Mouse (Mus musculus): ENCODE results near the gene Gm9913.

DNA sequence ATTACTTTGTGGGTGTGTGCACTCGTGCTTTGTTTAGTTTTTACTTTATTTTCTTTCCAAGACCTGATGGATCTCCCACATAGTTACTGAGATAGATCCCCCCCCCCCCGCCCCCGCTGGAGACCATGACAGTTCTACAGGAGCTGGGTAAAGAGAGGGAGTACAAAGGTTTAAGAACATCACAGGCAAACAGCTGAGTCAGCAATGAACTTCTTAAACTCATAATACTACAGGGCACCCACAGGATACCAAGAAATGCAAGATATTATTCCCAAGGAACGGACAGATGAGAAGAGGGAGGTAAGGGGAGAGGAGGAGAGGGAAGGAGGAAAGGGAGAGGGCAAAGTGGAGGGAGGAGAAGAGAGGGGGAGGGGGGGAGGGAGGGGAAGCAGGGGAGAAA, 7.7 kb downstream of the Gm9913 start:
- no peak for TF ChIP-seq CTCF (IDR thresholded peaks at IDR 0.05; ENCODE audit: borderline replicate concordance, insufficient read depth, low read depth, low read length)
- TF ChIP-seq POLR2A (IDR thresholded peaks at IDR 0.05; ENCODE audit: borderline replicate concordance, insufficient read depth, low read length) = no peak
